Mouse (Mus musculus) neural tube, embryonic 14.5 days (tissue): ENCODE measurements around the gene Fam78b. TPM values are rescaled to one million over a fixed set of nuclear protein-coding genes. Genes with fewer than 3 reads are reported as not detected.

ENCODE experiments used
- ATAC-seq: fragments of 200-750 bp; cut with Nextera tagmentation; 2 replicates; pipeline ENCODE4 v1.8.0; 2017; ENCODE audit warnings: low read depth, mild to moderate bottlenecking, moderate TSS enrichment, moderate library complexity
- H3K27ac ChIP-seq: fragments of 300-500 bp; sonication (generic); 2 replicates; pipeline ENCODE4 v1.5.1; 2014; ENCODE audit warnings: low read depth, mild to moderate bottlenecking, control low read depth, low read length, moderate library complexity, mixed read lengths
- H3K27me3 ChIP-seq: fragments of 300-500 bp; sonication (generic); 2 replicates; pipeline ENCODE4 v1.6.1; 2014; ENCODE audit warnings: low read length; ENCODE audit not compliant: control insufficient read depth, insufficient read depth
- H3K36me3 ChIP-seq: fragments of 300-500 bp; sonication (generic); 2 replicates; pipeline ENCODE4 v1.6.1; 2014; ENCODE audit warnings: low read length, mixed read lengths; ENCODE audit not compliant: control insufficient read depth, insufficient read depth
- H3K4me1 ChIP-seq: fragments of 300-500 bp; sonication (generic); 2 replicates; pipeline ENCODE4 v1.6.1; 2014; ENCODE audit warnings: low read length; ENCODE audit not compliant: control insufficient read depth, insufficient read depth
- H3K4me2 ChIP-seq: fragments of 300-500 bp; sonication (generic); 2 replicates; pipeline ENCODE4 v1.6.1; 2014; ENCODE audit warnings: mild to moderate bottlenecking, low read depth, low read length, control low read depth
- H3K4me3 ChIP-seq: fragments of 300-500 bp; sonication (generic); 2 replicates; pipeline ENCODE4 v1.5.1; 2014; ENCODE audit warnings: low read depth, low read length, control low read depth, mixed read lengths
- H3K9ac ChIP-seq: fragments of 300-500 bp; sonication (generic); replicated peaks from 2 replicates; pipeline ENCODE4 v1.6.1; 2014; ENCODE audit warnings: low read depth, mild to moderate bottlenecking, control low read depth, low read length, mixed read lengths
- H3K9me3 ChIP-seq: fragments of 300-500 bp; sonication (generic); 2 replicates; pipeline ENCODE4 v1.6.1; 2016; ENCODE audit warnings: low read length; ENCODE audit not compliant: control insufficient read depth
- WGBS: fragments of 180-500 bp; shearing (Covaris S2); extraction: QIAGEN DNeasy Blood & Tissue Kit; methylation state at CpG from one replicate; pipeline ENCODE4 v1.1.7; 2014; 5-methylcytosine and 5-hydroxymethylcytosine counted together
- polyA plus RNA-seq: library from polyadenylated mRNA; unstranded; fragments of >200 nt; fragmentation: Nextera tagmentation; extraction: Ambion mirVana; gene quantifications from 2 replicates; pipeline ENCODE4 v1.2.1, GENCODE M21; 2014

Fam78b gene
- polyA plus RNA-seq, 1 experiment from 2014 or later, result 12.9 TPM

DNA sequence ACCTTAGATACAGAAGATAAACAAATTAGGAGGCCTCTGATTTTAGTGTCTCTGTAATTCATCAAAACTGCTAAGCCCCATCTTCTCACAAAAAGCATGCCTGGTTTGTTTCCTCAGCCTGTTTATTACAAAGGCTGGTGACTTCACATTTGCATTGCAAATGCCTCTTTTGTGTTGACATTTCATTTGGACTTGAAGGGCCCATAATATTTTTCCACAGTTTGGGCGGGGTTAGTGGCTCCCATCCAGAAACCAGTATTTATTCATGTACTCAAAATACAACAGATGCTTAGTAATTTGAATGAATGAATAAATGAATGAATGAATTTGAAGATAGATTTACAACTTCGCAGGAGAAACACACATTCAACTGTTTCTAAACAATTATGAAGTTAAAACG, 115.5 kb downstream of the Fam78b start:
- no peak overlapping the region for H3K27ac ChIP-seq
- H3K4me1 ChIP-seq, result peaks cover 5% of the 10 kb centered on the region; the same call in 1 of the 2 replicates
- 69% methylated on average over 3 of the region's 3 CpGs for WGBS
- no peak overlapping the region for H3K4me2 ChIP-seq
- H3K4me3 ChIP-seq, result no peak overlapping the region
- H3K36me3 ChIP-seq, result no peaks in the 10 kb centered on the region
- no peak for ATAC-seq
- no peaks in the 10 kb centered on the region for H3K27me3 ChIP-seq
- no peaks in the 10 kb centered on the region for H3K9me3 ChIP-seq
- no peak overlapping the region for H3K9ac ChIP-seq

DNA sequence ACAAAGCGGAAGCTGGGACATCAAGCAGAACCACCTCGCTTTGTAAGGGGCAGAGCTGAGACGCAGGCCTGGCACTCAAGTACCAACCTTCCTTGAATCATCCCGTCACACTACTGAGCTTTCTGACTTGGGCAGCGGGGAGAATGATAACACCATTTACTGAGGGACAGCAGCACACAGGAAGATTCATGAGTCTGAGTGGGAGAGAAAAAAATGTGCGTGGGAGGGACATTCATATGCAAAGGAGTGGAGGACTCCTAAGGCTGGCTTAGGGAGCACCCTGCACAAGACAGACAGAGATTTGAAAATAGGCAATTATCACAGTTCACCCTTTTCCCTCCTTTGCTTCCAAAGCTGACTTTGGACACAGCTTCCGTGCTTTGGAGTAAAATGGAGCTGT, 117.8 kb downstream of the Fam78b start:
- H3K27ac ChIP-seq, result no peak overlapping the region
- peaks cover 5% of the 10 kb centered on the region; the same call in 1 of the 2 replicates for H3K4me1 ChIP-seq
- H3K4me3 ChIP-seq, result no peak overlapping the region
- no peaks in the 10 kb centered on the region for H3K27me3 ChIP-seq
- H3K9ac ChIP-seq, result no peak overlapping the region
- WGBS, result 38% methylated on average over 7 of the region's 7 CpGs
- H3K4me2 ChIP-seq, result peak overlapping the region; percentile 14; the same call in 1 of the 2 replicates
- no peak for ATAC-seq
- H3K9me3 ChIP-seq, result no peaks in the 10 kb centered on the region
- no peaks in the 10 kb centered on the region for H3K36me3 ChIP-seq

GRCm38 (mm10) chr1:167119439-167119838, 118.2 kb downstream of the Fam78b start:
- H3K27ac ChIP-seq, result no peak overlapping the region
- 23% methylated on average over 8 of the region's 8 CpGs for WGBS
- ATAC-seq, result peak; percentile 70

DNA sequence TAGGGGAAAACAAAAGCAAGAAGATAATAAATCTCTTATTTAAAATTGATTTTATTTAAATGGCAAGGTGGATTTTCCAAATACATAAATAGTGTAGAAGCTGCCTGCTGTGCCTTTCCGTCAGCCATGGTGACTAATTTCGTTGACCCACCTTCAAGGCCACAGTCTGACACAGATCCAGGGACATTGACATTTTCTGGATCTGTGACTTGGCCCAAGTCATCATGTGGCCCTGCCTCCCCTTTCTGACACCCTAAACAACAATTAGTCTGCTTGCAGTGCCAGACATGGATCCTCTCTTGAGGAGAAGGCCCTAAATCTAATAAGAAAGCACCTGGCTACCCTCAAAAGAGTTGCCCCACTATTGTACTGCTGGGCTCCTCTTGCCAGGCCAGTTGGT, 121.2 kb downstream of the Fam78b start:
- Histone ChIP-seq H3K4me1 (peaks cover 5% of the 10 kb centered on the region; the same call in 1 of the 2 replicates), H3K4me3 (no peak overlapping the region)

More at GRCm38 (mm10) chr1:167119439-167119838, 118.2 kb downstream of the Fam78b start:
- Histone ChIP-seq H3K9me3 (no peaks in the 10 kb centered on the region), H3K4me1 (peaks cover 5% of the 10 kb centered on the region; the same call in 1 of the 2 replicates), H3K9ac (no peak overlapping the region), H3K4me3 (no peak overlapping the region), H3K27me3 (no peaks in the 10 kb centered on the region), H3K36me3 (no peaks in the 10 kb centered on the region), H3K4me2 (peak overlapping the region; percentile 14; the same call in 1 of the 2 replicates)

GRCm38 (mm10) chr1:167123551-167123950, 122.3 kb downstream of the Fam78b start:
- Histone ChIP-seq H3K9ac (no peak overlapping the region), H3K4me1 (peaks cover 5% of the 10 kb centered on the region; the same call in 1 of the 2 replicates), H3K4me3 (no peak overlapping the region), H3K9me3 (no peaks in the 10 kb centered on the region), H3K4me2 (no peak overlapping the region), H3K36me3 (no peaks in the 10 kb centered on the region), H3K27ac (no peak overlapping the region), H3K27me3 (no peaks in the 10 kb centered on the region)
- ATAC-seq, result no peak

More for the DNA sequence above, 121.2 kb downstream of the Fam78b start:
- Histone ChIP-seq H3K9me3 (no peaks in the 10 kb centered on the region), H3K4me2 (no peak overlapping the region), H3K9ac (no peak overlapping the region), H3K27me3 (no peaks in the 10 kb centered on the region), H3K36me3 (no peaks in the 10 kb centered on the region), H3K27ac (no peak overlapping the region)
- ATAC-seq, result no peak
- WGBS, result 93% methylated on average over 2 of the region's 2 CpGs

DNA sequence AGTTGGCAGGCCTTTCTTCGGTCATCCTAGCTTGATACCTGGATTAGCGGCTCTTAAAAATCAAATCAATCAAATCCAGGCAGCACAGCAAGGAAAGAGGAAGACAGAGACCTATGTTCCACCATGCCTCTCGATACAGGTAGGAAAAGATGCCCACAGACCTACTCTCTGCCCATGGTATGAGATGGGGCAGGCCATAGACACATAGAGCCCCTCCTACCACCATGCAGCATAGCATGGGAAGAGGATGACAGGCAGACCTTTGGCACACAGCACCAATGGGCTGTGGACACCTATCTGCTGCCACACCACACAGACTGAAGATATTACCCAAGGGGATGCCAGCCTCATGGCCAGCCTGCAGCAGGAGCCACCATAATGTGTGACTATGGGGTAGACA, 124.7 kb downstream of the Fam78b start:
- Histone ChIP-seq H3K36me3 (no peaks in the 10 kb centered on the region), H3K9ac (no peak overlapping the region), H3K27ac (no peak overlapping the region), H3K27me3 (no peaks in the 10 kb centered on the region), H3K4me3 (no peak overlapping the region), H3K9me3 (no peaks in the 10 kb centered on the region), H3K4me1 (no peaks in the 10 kb centered on the region), H3K4me2 (no peak overlapping the region)
- ATAC-seq, result no peak
- WGBS, result 78% methylated on average over 3 of the region's 3 CpGs

- Histone ChIP-seq H3K9ac (no peak overlapping the region), H3K27me3 (no peaks in the 10 kb centered on the region), H3K4me2 (no peak overlapping the region), H3K4me1 (no peaks in the 10 kb centered on the region), H3K36me3 (no peaks in the 10 kb centered on the region), H3K27ac (no peak overlapping the region), H3K4me3 (no peak overlapping the region), H3K9me3 (no peaks in the 10 kb centered on the region)
- WGBS, result 83% methylated on average over 4 of the region's 4 CpGs
- ATAC-seq, result no peak
These were observed 125.1 kb downstream of the Fam78b start for GRCm38 (mm10) chr1:167126292-167126691.

- Histone ChIP-seq H3K36me3 (no peaks in the 10 kb centered on the region), H3K4me2 (no peak overlapping the region), H3K9ac (no peak overlapping the region), H3K9me3 (no peaks in the 10 kb centered on the region), H3K27ac (no peak overlapping the region), H3K4me1 (0 out of 2 replicates have a peak, but pooled peaks cover 2% of the 10 kb centered on the region), H3K27me3 (no peaks in the 10 kb centered on the region), H3K4me3 (no peak overlapping the region)
- no peak for ATAC-seq
- 85% methylated on average over 5 of the region's 5 CpGs for WGBS
These were observed 134.5 kb downstream of the Fam78b start for GRCm38 (mm10) chr1:167135748-167136147.
